In genomic region chr2:49775735-49776134, GRCm38 (mm10) we compare ENCODE assay signal across 11 mouse cellular contexts. TPM values are rescaled to one million over a fixed set of nuclear protein-coding genes. Genes with fewer than 3 reads are reported as not detected.
DNase-seq lines count a peak whose midpoint lies in the region; ATAC-seq and TF ChIP-seq lines count a peak whose summit lies in the region.
"Had no signal": no experiment of that assay in that cellular context is flagged by ENCODE, and none has a peak within 500 bp of the region (broad histone marks: within the 10 kb centered on the region; RNA-seq: fewer than 3 reads in every experiment).

No protein-coding gene starts in this region.

- H3K4me1 ChIP-seq in hindbrain, postnatal 0 days (ENCODE audit: insufficient read depth, low read length), result no peaks in the 10 kb centered on the region
- no peaks in the 10 kb centered on the region for H3K4me1 ChIP-seq in hindbrain, embryonic 11.5 days (replicated peaks; ENCODE audit: control insufficient read depth, insufficient read depth, low read length)
- peaks cover 14% of the 10 kb centered on the region for H3K4me1 ChIP-seq in thymus, adult 2 months (replicated peaks; ENCODE audit: control insufficient read depth, insufficient read depth, low read length)

- no peak for ATAC-seq in hindbrain, postnatal 0 days
- no peak for ATAC-seq in hindbrain, embryonic 11.5 days (ENCODE audit: low FRiP score)
- ATAC-seq: hindbrain, embryonic 16.5 days had no signal

- H3K9ac ChIP-seq in hindbrain, postnatal 0 days (replicated peaks; ENCODE audit: low read length), result no peak overlapping the region
- H3K9ac ChIP-seq in hindbrain, embryonic 11.5 days (ENCODE audit: low read depth, low read length), result no peak overlapping the region
- H3K9ac ChIP-seq: limb, embryonic 13.5 days had no signal

- no peak for DNase-seq in hindbrain, postnatal 0 days (ENCODE audit: low spot score)
- DNase-seq in hindbrain, embryonic 11.5 days (ENCODE audit: low spot score), result no peak
- peak; percentile 31 for DNase-seq in thymus, adult 2 months
- DNase-seq in thymus, postnatal 10 days (ENCODE audit: low spot score in 2 of 2), result no peak
- DNase-seq in brain, adult 2 months (ENCODE audit: low read depth, low spot score), result peak; percentile 55
- DNase-seq in thymus, postnatal 4 days, result peak; percentile 37
- DNase-seq in frontal cortex, postnatal 14 days (ENCODE audit: low spot score in 2 of 2), result no peak
- DNase-seq: cerebellum, adult 9-11 months; spleen, adult 18-20 months had no signal

- H3K4me3 ChIP-seq in hindbrain, postnatal 0 days (ENCODE audit: low read length), result no peak overlapping the region
- no peak overlapping the region for H3K4me3 ChIP-seq in hindbrain, embryonic 11.5 days (ENCODE audit: low read depth, low read length)
- no peak overlapping the region for H3K4me3 ChIP-seq in thymus, adult 2 months (ENCODE audit: control insufficient read depth, insufficient read depth, low read length)
- H3K4me3 ChIP-seq: limb, embryonic 13.5 days had no signal

- H3K36me3 ChIP-seq in hindbrain, postnatal 0 days (ENCODE audit: insufficient read depth, low read length), result no peaks in the 10 kb centered on the region; the same call in 1 of the 2 replicates
- H3K36me3 ChIP-seq in hindbrain, embryonic 11.5 days (ENCODE audit: control insufficient read depth, insufficient read depth, low read length), result no peaks in the 10 kb centered on the region
- H3K36me3 ChIP-seq in thymus, adult 2 months (ENCODE audit: control insufficient read depth, insufficient read depth, low read length), result no peaks in the 10 kb centered on the region

- TF ChIP-seq POLR2A in thymus, adult 2 months (IDR thresholded peaks at IDR 0.05; ENCODE audit: control insufficient read depth, extremely low read depth, insufficient read depth, low read length, poor library complexity), result no peak

- TF ChIP-seq CTCF in hindbrain, postnatal 0 days (IDR thresholded peaks at IDR 0.05; ENCODE audit: low read depth), result peak; percentile 48
- no peak for TF ChIP-seq CTCF in thymus, adult 2 months (IDR thresholded peaks at IDR 0.05; ENCODE audit: borderline replicate concordance, control insufficient read depth, extremely low read depth, insufficient read depth, low read length, poor library complexity)

- H3K4me2 ChIP-seq in hindbrain, postnatal 0 days (ENCODE audit: low read depth, low read length), result no peak overlapping the region
- H3K4me2 ChIP-seq in hindbrain, embryonic 11.5 days (replicated peaks; ENCODE audit: low read depth, low read length), result no peak overlapping the region
- H3K4me2 ChIP-seq: limb, embryonic 13.5 days had no signal

- H3K9me3 ChIP-seq in hindbrain, postnatal 0 days (ENCODE audit: low read length), result no peaks in the 10 kb centered on the region
- no peaks in the 10 kb centered on the region for H3K9me3 ChIP-seq in hindbrain, embryonic 11.5 days (ENCODE audit: control insufficient read depth, low read length)
- H3K9me3 ChIP-seq: limb, embryonic 13.5 days had no signal

- no peak overlapping the region for H3K27ac ChIP-seq in hindbrain, postnatal 0 days
- H3K27ac ChIP-seq in hindbrain, embryonic 11.5 days (ENCODE audit: low read depth, low read length), result no peak overlapping the region
- H3K27ac ChIP-seq in thymus, adult 2 months (ENCODE audit: control insufficient read depth, insufficient read depth, low read length), result no peak overlapping the region
- H3K27ac ChIP-seq: limb, embryonic 13.5 days had no signal

- H3K27me3 ChIP-seq in hindbrain, postnatal 0 days (ENCODE audit: insufficient read depth, low read length), result no peaks in the 10 kb centered on the region
- H3K27me3 ChIP-seq in hindbrain, embryonic 11.5 days (ENCODE audit: control insufficient read depth, insufficient read depth, low read length), result no peaks in the 10 kb centered on the region
- H3K27me3 ChIP-seq in thymus, adult 2 months (ENCODE audit: control insufficient read depth, insufficient read depth, low read length), result no peaks in the 10 kb centered on the region
- H3K27me3 ChIP-seq: limb, embryonic 13.5 days had no signal

RNA-seq across cellular contexts. Expression of gene Lypd6b, which starts 11.8 kb away (rescaled TPM):
- total RNA-seq in hindbrain, postnatal 0 days (2014; rRNA removed), result 13.9 and 16.2 TPM in 2 replicates
- polyA plus RNA-seq in hindbrain, postnatal 0 days (2015; fragmentation: Nextera tagmentation; extraction: Ambion mirVana), result 17.4 and 21.8 TPM in 2 replicates
- polyA plus RNA-seq in hindbrain, embryonic 11.5 days (2014; fragmentation: Nextera tagmentation; extraction: Ambion mirVana), result 1.5 and 2.1 TPM in 2 replicates
- 5.8 and 6.0 TPM in 2 replicates for polyA plus RNA-seq in thymus, adult 2 months (2012; rRNA removed)

Comparison
In these comparisons a context has a peak if more than half of its experiments do, and no peak if none do; other contexts are left out.
1. DNase-seq: peak in thymus, adult 2 months (single experiment), brain, adult 2 months (single experiment) and thymus, postnatal 4 days (single experiment); none in hindbrain, postnatal 0 days (single experiment), hindbrain, embryonic 11.5 days (single experiment), thymus, postnatal 10 days (0 of 2) and frontal cortex, postnatal 14 days (0 of 2).